Mouse (Mus musculus) G1E (cell line): ENCODE measurements around the gene Prdm16.

ENCODE experiments used
- CTCF ChIP-seq: IDR thresholded peaks from 2 replicates; pipeline ENCODE4 v1.5.1; 2012; ENCODE audit warnings: low read depth, low read length, inconsistent platforms, mixed read lengths
- GATA1 ChIP-seq: IDR thresholded peaks from 2 replicates; pipeline ENCODE4 v1.6.1; 2012; ENCODE audit warnings: borderline replicate concordance, low read length, inconsistent platforms, mixed read lengths
- POLR2AphosphoS5 ChIP-seq: IDR thresholded peaks from 2 replicates; pipeline ENCODE4 v1.6.1; 2012; ENCODE audit warnings: low read depth, low read length, inconsistent platforms; ENCODE audit not compliant: insufficient replicate concordance
- TAL1 ChIP-seq: conservative IDR thresholded peaks from 2 replicates; pipeline ENCODE4 v1.6.1; 2012; ENCODE audit warnings: low read depth, low read length, inconsistent platforms, mixed read lengths

DNA sequence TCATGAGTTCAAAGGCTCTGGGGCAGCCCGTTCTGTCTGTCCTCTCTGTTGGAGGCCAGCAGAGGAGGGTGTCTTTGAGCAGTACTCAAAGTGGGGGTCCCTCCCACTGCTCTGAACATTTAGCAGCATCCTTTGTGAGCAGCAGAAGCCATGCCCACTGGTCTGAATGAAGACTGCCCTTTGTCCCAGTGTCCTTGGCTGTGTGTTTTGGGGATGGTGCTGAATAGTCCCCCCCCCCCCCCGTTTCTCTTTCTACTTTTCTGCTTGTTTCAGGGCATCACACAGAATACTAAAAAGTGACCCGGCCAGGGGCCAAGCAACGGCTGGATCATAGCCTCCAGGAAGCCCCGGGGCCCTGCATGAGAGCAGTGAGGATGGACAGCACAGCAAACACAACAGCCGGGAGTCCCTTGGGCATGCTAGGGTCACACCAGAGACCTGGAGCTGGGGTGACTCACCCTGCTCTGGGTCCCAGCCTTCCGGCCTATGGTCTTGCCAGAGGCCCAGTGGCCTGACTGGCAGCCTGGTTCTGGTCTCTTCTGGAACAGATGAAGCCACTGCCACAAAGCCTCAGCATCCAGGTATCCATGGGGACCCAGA, 242.4 kb downstream of the Prdm16 start:
- TF ChIP-seq CTCF (no peak), TAL1 (no peak), GATA1 (no peak), POLR2AphosphoS5 (no peak)
